Mouse (Mus musculus) cerebellum, postnatal 4 days (tissue): ENCODE measurements around the gene Slf2.

Experiments
- DNase-seq, 2 experiments: peaks; one replicate each; pipeline ENCODE4 v3.0.0; 2022; ENCODE audit warnings: low spot score in 2 of 2, mixed read lengths in 1 of 2

The Slf2 gene

DNA sequence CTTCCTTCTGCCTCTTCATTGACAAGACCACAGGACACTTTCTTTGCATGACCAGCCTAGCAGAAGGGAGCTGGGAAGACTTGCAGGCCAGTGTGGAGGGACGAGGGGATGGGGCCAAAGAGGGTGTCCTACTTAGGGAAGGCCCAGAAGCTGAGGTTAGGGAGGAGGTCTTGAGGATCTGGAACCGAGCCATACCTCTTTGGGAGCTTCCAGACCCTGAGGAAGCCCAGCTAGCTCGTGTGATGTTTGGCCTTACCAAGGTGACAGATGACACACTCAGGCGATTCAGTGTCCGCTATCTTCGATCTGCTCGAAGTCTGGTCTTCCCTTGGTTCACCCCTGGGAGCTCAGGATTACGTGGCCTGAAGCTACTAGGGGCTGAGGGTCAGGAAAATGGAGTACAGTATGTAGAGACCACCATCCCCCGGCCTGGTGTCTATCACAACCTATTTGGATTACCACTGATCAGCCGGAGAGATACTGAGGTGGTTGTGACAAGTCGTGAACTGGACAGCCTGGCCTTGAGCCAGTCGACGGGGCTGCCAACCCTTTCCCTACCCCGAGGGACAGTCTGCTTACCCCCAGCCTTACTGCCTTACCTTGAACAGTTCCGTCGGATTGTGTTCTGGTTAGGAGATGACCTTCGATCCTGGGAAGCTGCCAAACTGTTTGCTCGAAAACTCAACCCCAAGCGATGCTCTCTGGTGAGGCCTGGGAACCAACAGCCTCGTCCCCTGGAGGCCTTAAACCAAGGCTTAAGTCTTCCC, 76.7 kb downstream of the Slf2 start:
- no peak for DNase-seq

DNA sequence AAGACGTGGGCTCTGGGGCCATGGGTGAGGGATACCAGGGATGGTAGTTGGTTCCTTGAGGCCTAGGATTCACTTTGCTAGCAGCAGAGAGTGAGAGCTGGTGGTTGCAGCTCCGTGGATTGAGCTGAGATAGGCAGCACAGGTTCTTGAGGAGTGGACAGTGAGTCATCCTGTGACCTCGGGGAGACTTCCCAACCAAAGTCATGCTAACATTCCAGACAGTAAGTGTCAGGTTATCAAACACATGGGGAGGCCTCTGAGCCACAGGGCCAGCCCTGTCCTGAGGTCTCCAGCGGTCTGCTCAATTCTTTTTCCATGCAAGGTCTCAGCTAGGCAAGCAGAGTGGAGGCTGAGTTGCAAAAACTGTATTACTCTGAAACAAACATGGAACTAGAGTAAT, 79.7 kb downstream of the Slf2 start:
- DNase-seq: no peak

DNA sequence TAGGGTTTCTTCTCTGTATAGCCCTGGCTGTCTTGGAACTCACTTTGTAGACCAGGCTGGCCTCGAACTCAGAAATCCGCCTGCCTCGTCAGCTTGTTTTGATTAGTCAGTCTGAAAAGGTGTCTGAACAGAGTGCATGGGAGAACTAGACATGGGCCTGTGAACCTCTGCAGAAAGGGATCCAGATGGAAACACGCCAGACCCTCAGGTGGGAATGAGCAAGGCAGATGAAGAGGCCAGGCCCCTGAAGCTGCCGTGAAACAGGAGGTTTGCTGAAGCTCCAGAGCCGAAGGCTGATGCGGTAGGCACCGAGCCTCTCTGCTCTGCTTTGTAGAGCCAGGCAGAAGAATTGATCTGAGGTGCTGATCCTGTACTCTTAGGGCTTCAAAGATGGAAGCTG, 81.3 kb downstream of the Slf2 start:
- DNase-seq: no peak

DNA sequence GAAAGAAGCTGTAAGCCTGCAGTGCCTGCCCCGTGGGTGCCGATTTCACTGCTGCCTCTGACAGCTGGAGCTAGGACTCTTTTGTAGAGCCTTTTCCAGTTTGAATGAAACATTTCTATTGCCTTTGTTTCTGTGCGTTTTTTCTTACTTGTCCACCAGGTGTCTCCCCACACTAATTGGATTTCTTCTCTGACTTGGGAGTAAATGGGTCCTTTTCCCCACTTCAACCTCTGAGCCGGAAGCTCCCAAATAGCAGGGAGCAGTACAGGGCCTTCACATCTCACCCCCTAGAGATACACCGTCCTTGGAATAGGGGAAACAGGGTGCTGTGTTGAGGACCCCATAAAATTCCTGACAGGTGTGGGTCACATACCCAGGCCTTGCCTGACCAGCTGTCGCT, 81.7 kb downstream of the Slf2 start:
- DNase-seq: no peak

DNA sequence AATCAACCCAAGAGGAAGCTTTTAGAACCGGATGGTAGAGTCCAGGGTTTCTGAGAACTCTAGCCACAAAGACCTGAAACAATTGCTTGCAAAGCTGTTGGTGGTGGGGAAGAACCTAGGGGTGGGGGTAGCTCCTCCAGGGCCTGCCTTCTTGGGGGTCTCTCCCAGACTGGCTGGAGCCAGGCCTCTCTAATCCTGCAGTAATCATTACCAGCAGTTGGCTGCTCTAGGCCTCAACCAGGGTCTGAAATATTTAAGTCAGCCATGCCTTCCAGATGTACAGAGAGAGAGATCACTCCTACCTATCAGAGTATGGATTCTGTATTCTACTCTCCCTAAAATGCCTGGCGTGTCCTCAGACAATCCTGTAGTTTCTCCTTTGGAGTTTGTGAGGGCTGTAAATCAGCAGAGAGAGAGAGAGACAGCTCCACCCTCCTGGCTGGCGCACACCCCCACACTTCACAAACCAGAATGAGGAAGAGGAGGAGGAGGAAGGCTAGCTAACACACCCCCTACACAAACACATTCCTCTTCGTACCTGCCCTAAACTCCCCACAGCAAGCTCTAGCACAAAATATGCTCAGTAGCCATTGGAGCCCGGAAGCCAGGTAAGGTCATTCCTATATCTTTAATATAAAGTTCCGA, 82.8 kb downstream of the Slf2 start:
- DNase-seq: no peak

DNA sequence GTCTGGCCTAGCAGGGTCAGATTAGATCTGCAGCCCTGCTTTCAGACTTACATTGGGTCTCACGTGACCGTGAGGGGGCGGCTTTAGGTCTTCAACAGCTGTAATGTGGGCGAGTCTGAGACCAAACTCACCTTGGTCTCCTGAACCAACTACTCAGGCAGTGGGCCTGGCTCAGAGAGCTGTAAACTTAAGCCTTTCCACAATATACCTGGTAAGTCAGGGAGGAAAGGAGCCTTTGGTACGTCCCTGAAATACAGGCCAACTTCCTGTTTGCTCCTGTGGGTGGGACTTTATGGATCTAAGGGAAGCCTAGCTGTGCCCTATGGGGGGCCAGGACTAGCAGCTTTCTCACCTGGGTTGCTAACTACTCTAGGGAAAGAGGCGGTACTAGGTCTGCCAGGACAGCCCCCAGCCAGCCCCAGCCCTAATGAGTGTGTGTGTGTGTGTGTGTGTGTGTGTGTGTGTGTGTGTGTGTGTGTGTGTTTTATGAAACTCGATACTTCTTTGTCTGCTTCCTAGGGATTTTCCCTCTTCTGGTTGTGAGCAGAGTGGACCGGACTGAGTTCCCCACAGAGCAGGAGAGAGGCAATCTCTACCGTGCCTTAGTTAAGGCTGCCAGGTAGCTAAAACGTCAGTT, 83.5 kb downstream of the Slf2 start, which contains the start of gene Lzts2:
Lzts2 (plus strand) TSS at position 80 of the 637 bp plus-strand sequence.
- no peak for DNase-seq

DNA sequence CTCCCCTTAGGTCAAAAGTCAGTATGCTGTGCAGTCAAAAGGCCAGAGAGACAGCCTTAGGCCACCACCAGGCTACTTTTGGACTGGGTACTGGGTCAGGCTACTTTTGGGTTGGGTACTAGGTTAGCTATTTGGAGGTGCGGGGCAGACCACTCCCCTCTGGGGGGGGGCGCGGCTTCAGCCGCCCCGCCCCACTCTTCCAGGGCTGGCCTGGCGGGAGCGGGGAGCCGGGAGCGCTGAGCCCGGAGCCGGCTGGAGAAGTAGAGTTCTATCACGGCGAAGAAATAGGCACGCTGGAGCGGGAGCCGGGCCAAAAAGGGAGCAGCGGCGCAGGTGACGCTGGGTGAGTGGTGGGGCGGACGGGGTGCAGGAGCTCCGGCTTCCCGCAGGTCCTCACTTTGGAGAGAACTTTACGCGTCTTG, 84.0 kb downstream of the Slf2 start:
- no peak for DNase-seq

DNA sequence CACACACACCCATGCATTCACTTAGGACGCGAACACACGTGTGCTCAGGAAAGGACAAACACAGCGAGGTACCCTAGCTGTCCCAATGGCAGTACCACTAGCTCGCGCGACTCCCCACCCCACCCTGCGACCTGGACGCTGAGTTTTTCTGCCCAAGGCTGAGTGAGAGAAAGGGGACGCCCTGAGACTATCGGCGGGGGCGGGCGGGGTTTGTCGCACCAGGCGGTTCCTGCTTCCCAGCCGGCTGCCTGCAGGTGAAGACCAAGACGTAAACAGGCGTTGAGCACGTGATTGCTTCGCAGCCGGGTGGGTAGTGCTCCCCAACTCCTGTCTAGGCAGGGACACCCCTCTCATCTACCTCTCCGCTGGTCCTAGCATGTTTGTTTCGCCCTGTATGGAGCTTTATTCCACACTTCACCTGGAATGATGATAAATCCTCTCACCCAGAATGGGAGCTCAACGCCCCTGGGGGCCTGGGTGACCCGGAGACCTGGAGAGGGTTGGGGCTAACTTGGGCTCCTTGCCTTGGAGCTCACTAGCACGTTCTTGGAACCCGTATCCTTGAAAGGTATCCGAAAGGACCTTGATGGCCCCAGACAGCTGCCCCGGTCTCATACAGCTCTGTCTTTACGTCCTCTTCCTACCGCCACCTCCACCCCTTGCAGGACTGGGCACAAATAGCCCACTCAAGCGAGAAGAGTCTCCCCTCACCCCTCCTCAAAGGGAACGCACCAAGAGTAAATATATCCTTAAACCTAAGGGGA, 84.7 kb downstream of the Slf2 start:
- no peak for DNase-seq

DNA sequence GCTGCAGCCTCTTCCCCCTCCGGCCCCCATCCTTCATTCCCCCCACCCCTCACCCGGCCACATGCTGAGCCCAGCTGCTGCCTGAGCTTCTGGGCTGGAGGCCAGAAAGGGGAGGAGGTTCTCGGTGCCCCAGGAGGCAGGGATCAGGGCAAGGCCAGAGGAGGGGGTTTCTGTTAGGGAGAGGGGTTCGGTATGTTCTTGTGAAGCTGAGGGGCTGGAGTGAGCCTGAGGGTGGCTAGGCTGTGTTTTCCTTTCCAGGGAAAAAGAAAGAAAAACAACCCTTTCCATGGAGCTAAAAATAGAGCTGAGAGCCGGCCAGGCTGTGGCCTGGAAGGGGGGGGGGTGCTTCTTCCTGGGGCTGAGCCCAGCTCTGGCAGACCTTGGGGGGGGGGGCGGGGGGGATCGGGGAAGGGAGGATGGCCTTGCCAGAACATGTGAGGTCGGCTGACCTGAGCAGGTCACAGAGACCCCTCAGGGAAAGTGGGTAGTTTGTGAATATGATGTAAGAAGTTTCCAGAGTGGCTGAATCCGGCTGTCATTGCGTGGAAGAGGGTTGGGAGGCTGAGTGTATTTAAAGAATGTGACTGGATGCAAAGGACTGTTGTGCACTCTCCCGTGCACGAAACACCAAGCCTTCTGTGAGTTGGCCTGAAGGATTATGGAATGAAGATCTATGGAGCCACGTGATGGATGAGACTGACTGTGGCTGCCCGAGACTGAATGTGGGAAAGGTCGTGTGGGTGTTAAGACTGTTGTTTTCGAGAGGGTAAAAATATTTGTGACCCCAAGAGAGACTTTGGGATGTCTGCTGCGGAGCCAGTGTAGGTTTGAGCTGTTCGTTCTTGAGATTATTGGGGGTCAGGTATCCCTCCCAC, 85.6 kb downstream of the Slf2 start:
- DNase-seq: peak in 1 of 2 experiments; percentile 86

DNA sequence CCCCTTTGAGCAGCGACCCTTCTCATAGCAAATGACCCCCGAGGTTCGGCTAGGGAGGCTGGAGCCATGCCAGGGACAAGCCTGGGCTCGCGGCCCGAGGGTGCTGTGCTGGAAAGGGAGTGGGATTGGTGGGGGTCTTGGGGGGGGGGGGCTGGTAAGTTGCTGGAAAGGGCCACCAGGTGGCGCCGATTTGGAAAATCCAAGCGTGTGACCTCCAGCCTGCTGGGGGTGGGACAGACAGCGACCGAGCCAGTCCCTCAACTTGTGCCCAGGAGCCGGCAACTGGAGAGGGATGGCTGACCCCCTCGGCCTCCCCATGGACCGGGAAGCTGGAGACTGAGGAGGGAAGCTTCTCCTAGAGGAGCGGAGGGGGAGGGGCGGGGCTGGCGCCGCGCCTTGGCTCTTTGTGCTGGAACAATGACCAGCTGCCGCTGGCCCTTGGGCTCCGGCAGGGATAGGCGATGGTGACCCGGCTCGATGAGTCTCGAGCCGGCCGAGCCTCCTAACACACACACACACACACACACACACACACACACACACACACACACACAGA, 86.3 kb downstream of the Slf2 start:
- DNase-seq: peak; percentile 63 to 87

DNA sequence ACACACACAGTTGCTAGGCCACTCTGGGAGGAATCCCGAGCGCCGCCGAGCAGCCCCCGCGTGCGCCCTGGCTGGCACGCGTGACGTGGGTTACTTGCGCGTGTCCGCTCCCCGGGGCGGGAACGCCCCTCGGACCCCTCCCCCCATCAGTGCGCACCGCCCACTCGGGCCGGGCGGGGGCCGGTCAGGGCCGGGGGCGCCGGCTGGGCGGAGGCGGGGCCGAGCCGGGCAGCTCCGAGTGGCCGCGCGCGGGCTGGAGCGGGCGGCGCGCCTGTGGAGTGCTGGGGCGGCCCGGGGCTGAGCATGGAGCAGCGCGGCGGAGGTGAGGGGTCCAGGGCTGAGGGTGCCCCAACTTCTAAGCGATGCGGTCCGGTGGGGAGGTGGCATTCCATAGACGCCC, 87.0 kb downstream of the Slf2 start:
- peak; percentile 76 to 89 for DNase-seq

DNA sequence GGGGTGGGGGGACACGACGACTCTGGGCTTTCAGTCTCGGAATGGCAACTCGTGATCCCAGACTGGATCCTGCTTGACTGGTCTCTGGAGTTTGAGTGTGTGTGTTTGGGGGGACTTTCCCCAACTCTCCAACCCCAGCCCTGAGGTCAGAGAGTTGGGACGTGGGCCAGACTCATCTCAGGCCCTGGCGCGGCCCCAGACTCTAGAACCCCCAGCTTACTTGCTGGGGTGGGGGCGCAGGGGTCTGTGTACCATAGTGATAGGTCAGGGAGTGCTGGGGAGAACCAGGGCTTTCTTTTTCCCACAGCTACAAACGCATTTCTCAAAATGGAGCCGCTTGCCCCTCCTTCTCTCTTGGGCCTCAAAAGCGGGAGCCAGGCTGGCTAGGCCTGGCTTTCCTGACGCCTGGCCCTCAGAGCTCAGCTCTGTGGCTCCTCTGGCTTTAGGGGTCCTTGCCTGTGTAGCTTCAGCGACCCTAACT, 87.4 kb downstream of the Slf2 start:
- DNase-seq: no peak

DNA sequence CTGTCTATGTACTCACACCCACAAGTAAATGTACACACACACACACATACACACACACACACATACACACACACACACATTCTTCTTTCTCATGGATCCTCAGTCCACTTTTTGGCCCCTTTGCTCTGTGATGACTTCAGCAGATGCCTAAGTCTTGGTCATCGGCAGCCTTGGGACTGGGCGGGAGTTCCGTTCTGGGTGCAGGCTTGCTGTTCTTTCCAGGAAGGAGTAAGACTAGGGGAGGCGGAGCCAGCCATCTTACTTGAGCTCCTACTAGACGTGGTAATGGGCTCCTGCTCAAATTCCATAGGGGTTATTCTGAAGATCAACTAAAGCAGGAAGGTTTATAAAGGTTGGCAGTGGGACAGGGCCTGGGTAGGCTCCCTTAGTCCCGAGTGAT, 89.4 kb downstream of the Slf2 start:
- DNase-seq: no peak

DNA sequence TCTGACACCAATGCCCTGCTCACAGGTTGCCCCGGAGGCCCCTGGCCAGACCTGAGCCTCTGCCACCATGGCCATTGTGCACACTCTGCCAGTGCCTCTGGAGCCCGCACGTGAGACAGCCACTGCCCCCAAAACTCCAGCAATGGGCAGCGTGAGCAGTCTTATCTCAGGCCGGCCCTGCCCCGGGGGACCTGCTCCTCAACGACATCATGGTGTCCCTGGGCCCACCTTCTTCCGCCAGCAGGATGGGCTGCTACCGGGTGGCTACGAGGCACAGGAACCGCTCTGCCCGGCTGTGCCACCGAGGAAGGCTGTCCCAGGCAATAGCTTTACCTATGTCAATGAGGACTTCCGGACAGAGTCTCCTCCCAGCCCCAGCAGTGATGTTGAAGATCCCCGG, 90.4 kb downstream of the Slf2 start:
- DNase-seq: no peak

DNA sequence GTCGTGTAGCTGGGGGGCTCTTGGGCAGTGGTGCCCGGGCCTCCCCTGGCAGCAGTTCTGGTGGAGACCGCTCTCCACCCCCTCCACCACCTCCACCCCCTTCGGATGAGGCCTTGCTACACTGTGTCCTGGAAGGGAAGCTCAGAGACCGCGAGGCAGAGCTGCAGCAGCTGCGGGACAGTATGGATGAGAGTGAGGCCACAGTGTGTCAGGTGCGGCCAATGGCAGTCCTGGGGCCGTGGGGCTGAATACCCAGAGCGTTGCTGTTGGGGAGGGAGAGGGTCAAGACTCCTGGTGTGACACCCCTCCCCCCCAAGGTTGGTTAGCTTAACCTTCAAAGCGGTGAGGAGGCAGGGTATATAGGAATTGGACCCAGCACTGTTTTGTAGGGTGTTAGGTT, 93.0 kb downstream of the Slf2 start:
- no peak for DNase-seq

DNA sequence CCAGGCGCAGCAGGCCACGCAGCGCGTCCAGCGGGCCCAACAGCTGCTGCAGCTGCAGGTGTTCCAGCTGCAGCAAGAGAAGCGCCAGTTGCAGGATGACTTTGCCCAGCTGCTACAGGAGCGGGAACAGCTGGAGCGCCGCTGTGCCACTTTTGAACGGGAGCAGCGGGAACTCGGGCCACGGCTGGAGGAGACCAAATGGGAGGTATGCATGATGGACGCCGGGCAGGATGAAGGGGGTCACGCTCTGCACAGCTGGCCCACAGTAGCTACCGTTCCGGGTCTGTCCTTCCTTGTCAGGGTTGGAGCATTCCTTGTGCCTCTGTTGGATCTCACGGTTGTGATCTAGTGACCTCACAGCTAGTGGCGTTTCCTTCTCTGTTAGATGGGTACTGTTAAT, 93.8 kb downstream of the Slf2 start:
- no peak for DNase-seq

DNA sequence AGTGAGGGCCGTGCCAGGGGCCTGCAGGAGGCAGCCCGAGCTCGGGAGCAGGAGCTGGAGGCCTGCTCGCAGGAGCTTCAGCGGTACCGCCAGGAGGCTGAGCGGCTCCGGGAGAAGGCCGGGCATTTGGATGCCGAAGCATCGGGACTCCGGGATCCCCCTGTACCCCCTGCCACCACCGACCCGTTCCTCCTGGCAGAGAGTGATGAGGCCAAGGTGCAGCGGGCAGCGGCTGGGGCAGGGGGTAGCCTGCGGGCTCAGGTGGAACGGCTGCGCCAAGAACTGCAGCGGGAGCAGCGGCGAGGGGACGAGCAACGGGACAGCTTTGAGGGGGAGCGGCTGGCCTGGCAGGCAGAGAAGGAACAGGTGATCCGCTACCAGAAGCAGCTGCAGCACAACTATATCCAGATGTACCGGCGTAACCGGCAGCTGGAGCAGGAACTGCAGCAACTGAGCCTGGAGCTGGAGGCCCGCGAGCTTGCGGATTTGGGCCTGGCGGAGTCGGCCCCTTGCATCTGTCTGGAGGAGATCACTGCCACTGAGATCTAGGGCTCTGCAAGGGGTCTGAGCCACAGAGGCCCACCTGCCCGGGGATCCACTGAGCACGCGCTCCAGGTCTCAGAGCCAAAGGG, 95.1 kb downstream of the Slf2 start:
- no peak for DNase-seq

DNA sequence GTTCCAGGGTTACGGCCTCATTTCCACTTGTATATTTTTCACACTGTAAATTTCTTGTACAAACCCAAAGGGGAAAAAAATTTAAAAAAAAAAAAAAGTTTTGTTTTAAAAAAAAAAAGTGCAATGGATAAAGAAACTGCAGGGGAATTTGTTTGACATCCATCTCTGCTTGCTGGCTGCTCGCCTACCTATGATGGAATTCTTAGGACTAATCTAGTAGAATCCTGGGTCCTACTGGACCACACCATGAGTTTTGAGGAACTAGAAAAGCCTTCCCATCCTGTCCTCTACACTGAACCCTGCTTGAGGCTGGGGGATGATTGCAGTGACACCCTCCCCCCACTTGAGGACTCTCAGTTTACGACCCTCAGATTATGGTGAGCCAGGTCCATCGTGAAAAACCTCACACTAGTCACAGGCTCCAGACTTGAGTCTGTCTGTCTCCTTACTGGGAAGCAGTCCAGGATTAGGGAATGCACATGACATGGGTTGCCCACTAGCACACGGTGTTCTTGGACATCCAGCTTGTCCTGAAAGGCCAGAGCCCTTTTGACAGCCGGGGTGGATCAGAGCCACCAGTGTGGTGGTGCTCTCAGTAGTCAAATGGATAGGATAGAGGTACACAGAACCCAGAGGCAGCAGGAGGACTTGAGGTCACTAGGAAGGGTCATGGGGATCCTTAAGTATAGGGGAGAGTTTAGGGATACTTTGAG, 96.2 kb downstream of the Slf2 start:
- no peak for DNase-seq

DNA sequence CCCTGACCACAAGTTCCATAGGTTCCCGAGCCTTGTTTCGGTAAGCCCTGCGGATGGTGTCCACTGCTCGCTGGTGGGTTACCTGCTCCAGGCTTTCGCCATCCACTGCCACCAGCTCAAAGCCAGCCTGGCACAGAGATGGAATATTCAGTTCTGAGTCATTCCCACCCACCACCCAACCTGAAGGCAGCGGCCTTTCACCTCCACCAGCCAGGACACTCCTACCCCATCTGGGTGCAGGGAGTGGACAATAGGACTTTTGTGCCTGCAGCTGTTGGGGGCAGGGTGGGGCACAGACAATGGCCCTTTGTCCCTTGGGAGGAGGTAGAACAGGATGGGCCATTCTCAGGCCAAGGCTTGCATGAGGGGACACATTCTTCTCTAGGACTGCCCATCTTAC, 96.9 kb downstream of the Slf2 start:
- no peak for DNase-seq

DNA sequence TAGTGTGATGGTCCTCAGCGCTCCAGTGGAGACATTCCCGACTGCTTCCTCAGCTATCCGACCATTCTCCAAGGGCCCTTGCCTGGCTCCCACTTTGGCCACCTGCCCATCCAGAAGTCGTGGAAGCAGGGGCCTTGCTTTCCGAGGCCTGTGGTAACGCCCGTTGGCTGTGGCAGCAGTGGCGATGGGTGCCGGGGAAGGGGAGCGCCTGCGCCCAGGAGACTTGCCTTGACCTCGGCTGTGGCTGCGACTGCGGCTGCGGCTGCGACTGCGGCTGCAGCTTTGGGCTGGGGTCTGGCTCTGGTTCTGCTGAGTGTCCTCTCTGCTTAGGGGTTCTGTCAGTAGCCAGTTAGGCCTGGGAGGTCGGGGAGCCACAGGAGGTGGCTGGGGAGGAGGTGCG, 97.8 kb downstream of the Slf2 start:
- DNase-seq: no peak
